Mouse (Mus musculus): Measurements from ENCODE around the gene Sdk1. TPM values are rescaled to one million over a fixed set of nuclear protein-coding genes. Genes with fewer than 3 reads are reported as not detected.

Sdk1 gene
- total RNA-seq, 4 experiments from 2014 or later = 5.8 to 20.8 (median 13.6) TPM

Other genes with a start within 250 kb of the Sdk1 start
- gene Card11, start 240.9 kb upstream of the Sdk1 start, total RNA-seq (2022) = 1 to 10 TPM in 1 of 4 experiments, under 1 TPM in 3; 0.49 to 1.3 (median 0.85) TPM